ENCODE assay signal across 8 mouse cellular contexts in the genomic region with DNA sequence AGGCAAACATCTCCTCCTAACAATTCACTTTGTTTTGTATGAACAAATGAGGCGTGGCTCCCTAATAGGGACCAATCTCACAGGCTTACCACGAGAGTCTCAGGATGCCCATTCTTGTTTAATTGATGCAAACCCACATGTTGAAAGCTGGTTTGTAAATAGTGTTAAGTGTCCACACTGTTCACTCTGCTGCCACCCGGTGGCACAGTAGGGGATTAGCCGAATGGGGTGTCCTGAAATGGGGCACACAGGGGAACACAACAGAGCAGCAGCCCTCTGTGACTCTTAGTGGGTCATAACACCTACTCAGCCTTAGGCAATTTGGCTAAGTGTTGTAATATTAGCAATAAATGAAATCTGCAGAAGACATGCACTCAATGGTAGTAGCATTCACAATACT.
DNase-seq lines count a peak whose midpoint lies in the region; ATAC-seq lines count a peak whose summit lies in the region.

No protein-coding gene starts in this region.

- H3K9me3 ChIP-seq in embryonic facial prominence, embryonic 10.5 days = no peaks in the 10 kb centered on the region
- no peaks in the 10 kb centered on the region for H3K9me3 ChIP-seq in hindbrain, embryonic 14.5 days (ENCODE audit: control insufficient read depth, low read length)
- no peaks in the 10 kb centered on the region for H3K9me3 ChIP-seq in midbrain, embryonic 11.5 days (ENCODE audit: control insufficient read depth, low read length)

- H3K27ac ChIP-seq in embryonic facial prominence, embryonic 10.5 days (replicated peaks) = no peak overlapping the region
- no peak overlapping the region for H3K27ac ChIP-seq in hindbrain, embryonic 14.5 days
- no peak overlapping the region for H3K27ac ChIP-seq in midbrain, embryonic 11.5 days (ENCODE audit: low read depth, low read length)

- 7% methylated on average over 4 of the region's 4 CpGs for WGBS in embryonic facial prominence, embryonic 10.5 days
- 10% methylated on average over 4 of the region's 4 CpGs for WGBS in hindbrain, embryonic 14.5 days
- 12% methylated on average over 4 of the region's 4 CpGs for WGBS in midbrain, embryonic 11.5 days

- H3K4me3 ChIP-seq in embryonic facial prominence, embryonic 10.5 days = no peak overlapping the region
- H3K4me3 ChIP-seq in hindbrain, embryonic 14.5 days (replicated peaks; ENCODE audit: low read length) = no peak overlapping the region
- no peak overlapping the region for H3K4me3 ChIP-seq in midbrain, embryonic 11.5 days (ENCODE audit: low read depth, low read length)

- no peak overlapping the region for H3K9ac ChIP-seq in hindbrain, embryonic 14.5 days
- H3K9ac ChIP-seq in midbrain, embryonic 11.5 days (ENCODE audit: low read length) = no peak overlapping the region

- peaks cover 11% of the 10 kb centered on the region; the same call in 1 of the 2 replicates for H3K4me1 ChIP-seq in embryonic facial prominence, embryonic 10.5 days
- no peaks in the 10 kb centered on the region for H3K4me1 ChIP-seq in hindbrain, embryonic 14.5 days (replicated peaks; ENCODE audit: control insufficient read depth, insufficient read depth, low read length)
- peaks cover 4% of the 10 kb centered on the region; the same call in 1 of the 2 replicates for H3K4me1 ChIP-seq in midbrain, embryonic 11.5 days (ENCODE audit: control insufficient read depth, insufficient read depth, low read length)

- ATAC-seq in CD4-positive, CD25-positive, alpha-beta regulatory T cell, adult 4 months = no peak
- ATAC-seq in hindbrain, embryonic 14.5 days (ENCODE audit: low FRiP score) = peak; percentile 82
- ATAC-seq in midbrain, embryonic 11.5 days (ENCODE audit: low FRiP score) = peak; percentile 74

- peaks cover 27% of the 10 kb centered on the region; the same call in 1 of the 2 replicates for H3K27me3 ChIP-seq in embryonic facial prominence, embryonic 10.5 days (replicated peaks; ENCODE audit: low read depth, poor library complexity, severe bottlenecking)
- no peaks in the 10 kb centered on the region for H3K27me3 ChIP-seq in hindbrain, embryonic 14.5 days (ENCODE audit: control insufficient read depth, insufficient read depth, low read length)
- H3K27me3 ChIP-seq in midbrain, embryonic 11.5 days (ENCODE audit: control insufficient read depth, insufficient read depth, low read length) = no peaks in the 10 kb centered on the region; the same call in 1 of the 2 replicates
- no peaks in the 10 kb centered on the region for H3K27me3 ChIP-seq in splenic B cell, adult 2 months (ENCODE audit: control insufficient read depth, insufficient read depth, low read length, poor library complexity, severe bottlenecking)

- no peaks in the 10 kb centered on the region for H3K36me3 ChIP-seq in embryonic facial prominence, embryonic 10.5 days (replicated peaks)
- H3K36me3 ChIP-seq in hindbrain, embryonic 14.5 days (replicated peaks; ENCODE audit: control insufficient read depth, insufficient read depth) = no peaks in the 10 kb centered on the region
- no peaks in the 10 kb centered on the region for H3K36me3 ChIP-seq in midbrain, embryonic 11.5 days (ENCODE audit: control insufficient read depth, insufficient read depth, low read length)
- H3K36me3 ChIP-seq in splenic B cell, adult 2 months (ENCODE audit: control insufficient read depth, insufficient read depth, low read length, poor library complexity, severe bottlenecking) = no peaks in the 10 kb centered on the region

- no peak overlapping the region for H3K4me2 ChIP-seq in hindbrain, embryonic 14.5 days (replicated peaks)
- H3K4me2 ChIP-seq in midbrain, embryonic 11.5 days = no peak overlapping the region

- DNase-seq in CD4-positive, CD25-positive, alpha-beta regulatory T cell, adult 2 months (ENCODE audit: low read depth, low spot score) = peak; percentile 15
- DNase-seq in adrenal gland, adult 2 months = peak; percentile 44
- peak; percentile 58 for DNase-seq in embryonic facial prominence, embryonic 10.5 days (ENCODE audit: low spot score)
- peak; percentile 77 for DNase-seq in hindbrain, embryonic 14.5 days (ENCODE audit: low spot score)
- peak; percentile 71 to 75 for DNase-seq in layer of hippocampus, postnatal 10 days (ENCODE audit: low spot score in 2 of 2)
- peak; percentile 84 for DNase-seq in midbrain, embryonic 11.5 days (ENCODE audit: low spot score, missing footprints)
- DNase-seq in splenic B cell, adult 2 months (ENCODE audit: low read depth, low spot score) = peak; percentile 3

Comparison
In these comparisons a context has a peak if more than half of its experiments do, and no peak if none do; other contexts are left out.
1. DNase-seq: peak in every context shown above with its lines; median percentile 84 in midbrain, embryonic 11.5 days; 77 in hindbrain, embryonic 14.5 days; 73 in layer of hippocampus, postnatal 10 days; 58 in embryonic facial prominence, embryonic 10.5 days; 44 in adrenal gland, adult 2 months; 15 in CD4-positive, CD25-positive, alpha-beta regulatory T cell, adult 2 months; 3 in splenic B cell, adult 2 months.